Mouse (Mus musculus): ENCODE data around the gene Olfr1026. TPM values are rescaled to one million over a fixed set of nuclear protein-coding genes. Genes with fewer than 3 reads are reported as not detected.

The Olfr1026 gene
- total RNA-seq (2021) (not detected), polyA plus RNA-seq (2012; rRNA removed) (not detected in 2 replicates)
- long read RNA-seq = 0 reads

DNA sequence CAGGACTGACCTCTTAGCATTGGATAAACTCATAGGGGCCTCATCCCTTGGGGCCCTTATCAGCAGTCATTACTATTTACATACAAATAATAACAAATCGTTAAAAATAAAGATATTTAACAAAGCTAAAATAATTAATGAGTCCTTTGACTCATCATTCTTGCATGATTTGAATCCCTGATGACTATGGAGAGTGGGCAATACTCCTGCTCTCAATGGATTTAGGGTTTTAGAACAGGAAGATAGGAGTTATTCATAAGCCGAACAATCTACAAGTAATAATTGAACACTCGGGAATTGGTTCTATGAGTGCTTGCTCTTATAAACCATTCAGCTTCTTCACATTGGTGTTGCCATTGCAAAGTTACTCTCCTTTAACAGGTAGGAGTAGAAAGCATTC lies at the start of gene Olfr1026:
TSS of gene Olfr1026 (plus strand) at position 301 of the 400 bp plus-strand sequence.
- DNase-seq = no peak

GRCm38 (mm10) chr2:85885340-85885739 lies 36.0 kb upstream of the Olfr1026 start, which contains the start of gene Olfr1023:
Gene Olfr1023, plus strand, starts transcription at chr2:85885640.
- no peak for DNase-seq

DNA sequence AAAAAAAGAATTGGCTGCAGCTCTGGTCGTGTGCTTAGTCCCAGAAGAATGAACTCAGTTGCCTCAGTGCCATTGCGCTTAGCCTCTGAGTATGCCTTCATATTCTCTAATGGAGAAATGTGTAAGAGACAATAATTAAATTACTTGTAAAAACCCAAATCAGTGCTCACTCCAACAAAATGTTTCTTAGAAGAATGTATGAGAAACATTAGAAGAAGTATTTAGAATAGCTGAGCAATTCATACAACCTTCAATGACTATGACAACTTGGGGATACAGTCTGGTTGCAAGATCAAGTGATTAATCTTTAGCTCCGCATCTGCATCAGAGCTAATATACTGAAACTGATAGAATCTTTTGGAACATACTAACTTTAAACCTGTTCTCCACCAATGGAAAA lies 16.4 kb upstream of the Olfr1026 start, which contains the start of gene Olfr1024:
TSS of gene Olfr1024 (minus strand) at position 101 of the 400 bp plus-strand sequence.
- no peak for DNase-seq

DNA sequence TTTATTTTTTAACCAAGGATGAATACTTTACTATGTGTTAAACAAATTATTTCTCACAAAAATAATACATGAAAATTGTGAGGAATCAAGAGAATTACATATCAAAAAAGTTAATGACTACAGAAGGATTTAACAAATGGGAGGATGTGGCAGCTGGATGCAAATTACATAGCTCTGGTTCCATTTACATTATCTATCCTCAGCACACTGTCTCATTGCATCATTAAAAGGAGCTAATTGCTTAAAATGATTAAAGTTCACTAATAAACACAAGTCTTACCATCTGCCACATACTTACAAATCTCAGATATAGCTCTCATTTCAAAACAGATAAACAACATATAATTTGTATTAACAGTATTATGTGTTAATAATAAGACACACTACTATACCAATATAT lies 8.2 kb upstream of the Olfr1026 start:
- no peak for DNase-seq

GRCm38 (mm10) chr2:85914893-85915292 lies 6.5 kb upstream of the Olfr1026 start, which contains the start of gene Olfr1025-ps1:
Gene Olfr1025-ps1, plus strand, starts transcription at chr2:85915193.
- DNase-seq = no peak

- no peak for DNase-seq
Observed at GRCm38 (mm10) chr2:85950137-85950536, 28.8 kb downstream of the Olfr1026 start, which contains the start of gene Olfr1028. Gene Olfr1028, plus strand, starts transcription at chr2:85950437.

- no peak for DNase-seq
Observed at GRCm38 (mm10) chr2:85973595-85973994, 52.2 kb downstream of the Olfr1026 start, which contains the start of gene Olfr1029. Gene Olfr1029, plus strand, starts transcription at chr2:85973895.

Other genes starting within 250 kb of the Olfr1026 start
- gene Olfr1006, start 242.8 kb upstream of the Olfr1026 start, total RNA-seq (2021) = not detected
- not detected in 2 replicates for gene Olfr1006, start 242.8 kb upstream of the Olfr1026 start, polyA plus RNA-seq (2012; rRNA removed)
- not detected for gene Olfr1008, start 232.1 kb upstream of the Olfr1026 start, total RNA-seq (2021)
- not detected in 2 replicates for gene Olfr1008, start 232.1 kb upstream of the Olfr1026 start, polyA plus RNA-seq (2012; rRNA removed)
- under 1 TPM in 1 of 2 experiments, not detected in 1; 0.07 TPM for gene Olfr1009, start 206.1 kb upstream of the Olfr1026 start, total RNA-seq (2021)
- not detected in 2 replicates for gene Olfr1009, start 206.1 kb upstream of the Olfr1026 start, polyA plus RNA-seq (2012; rRNA removed)
- gene Olfr1012, start 158.8 kb upstream of the Olfr1026 start, total RNA-seq (2021) = not detected
- not detected in 2 replicates for gene Olfr1012, start 158.8 kb upstream of the Olfr1026 start, polyA plus RNA-seq (2012; rRNA removed)
- under 1 TPM in 1 of 2 experiments, not detected in 1; 0.21 TPM for gene Olfr1013, start 154.5 kb upstream of the Olfr1026 start, total RNA-seq (2021)
- gene Olfr1013, start 154.5 kb upstream of the Olfr1026 start, polyA plus RNA-seq (2012; rRNA removed) = not detected in 2 replicates
- gene Olfr1014, start 148.8 kb upstream of the Olfr1026 start, total RNA-seq (2021) = not detected
- gene Olfr1014, start 148.8 kb upstream of the Olfr1026 start, polyA plus RNA-seq (2012; rRNA removed) = not detected in 2 replicates
- not detected for gene Olfr1015, start 139.5 kb upstream of the Olfr1026 start, total RNA-seq (2021)
- gene Olfr1015, start 139.5 kb upstream of the Olfr1026 start, polyA plus RNA-seq (2012; rRNA removed) = not detected in 2 replicates
- gene Olfr1016, start 119.0 kb upstream of the Olfr1026 start, total RNA-seq (2021) = not detected
- not detected in 2 replicates for gene Olfr1016, start 119.0 kb upstream of the Olfr1026 start, polyA plus RNA-seq (2012; rRNA removed)
- not detected for gene Olfr1018, start 103.1 kb upstream of the Olfr1026 start, total RNA-seq (2021)
- gene Olfr1018, start 103.1 kb upstream of the Olfr1026 start, polyA plus RNA-seq (2012; rRNA removed) = not detected in 2 replicates
- not detected for gene Olfr1019, start 76.1 kb upstream of the Olfr1026 start, total RNA-seq (2021)
- not detected in 2 replicates for gene Olfr1019, start 76.1 kb upstream of the Olfr1026 start, polyA plus RNA-seq (2012; rRNA removed)
- gene Olfr1020, start 74.5 kb upstream of the Olfr1026 start, total RNA-seq (2021) = not detected
- gene Olfr1020, start 74.5 kb upstream of the Olfr1026 start, polyA plus RNA-seq (2012; rRNA removed) = not detected in 2 replicates
- not detected for gene Olfr1022, start 53.0 kb upstream of the Olfr1026 start, total RNA-seq (2021)
- not detected in 2 replicates for gene Olfr1022, start 53.0 kb upstream of the Olfr1026 start, polyA plus RNA-seq (2012; rRNA removed)
- gene Olfr1023, start 35.9 kb upstream of the Olfr1026 start, total RNA-seq (2021) = not detected
- gene Olfr1023, start 35.9 kb upstream of the Olfr1026 start, polyA plus RNA-seq (2012; rRNA removed) = not detected in 2 replicates
- gene Olfr1024, start 16.5 kb upstream of the Olfr1026 start, total RNA-seq (2021) = not detected
- gene Olfr1024, start 16.5 kb upstream of the Olfr1026 start, polyA plus RNA-seq (2012; rRNA removed) = not detected in 2 replicates
- not detected for gene Olfr1025-ps1, start 6.4 kb upstream of the Olfr1026 start, total RNA-seq (2021)
- not detected in 2 replicates for gene Olfr1025-ps1, start 6.4 kb upstream of the Olfr1026 start, polyA plus RNA-seq (2012; rRNA removed)
- not detected for gene Olfr1028, start 28.9 kb downstream of the Olfr1026 start, total RNA-seq (2021)
- gene Olfr1028, start 28.9 kb downstream of the Olfr1026 start, polyA plus RNA-seq (2012; rRNA removed) = not detected in 2 replicates
- gene Olfr1029, start 52.3 kb downstream of the Olfr1026 start, total RNA-seq (2021) = not detected
- 0.09 TPM in 1 of 2 replicates, not detected in the other for gene Olfr1029, start 52.3 kb downstream of the Olfr1026 start, polyA plus RNA-seq (2012; rRNA removed)
- under 1 TPM in 1 of 2 experiments, not detected in 1; 0.09 TPM for gene Olfr1030, start 57.7 kb downstream of the Olfr1026 start, total RNA-seq (2021)
- gene Olfr1030, start 57.7 kb downstream of the Olfr1026 start, polyA plus RNA-seq (2012; rRNA removed) = not detected in 2 replicates
- gene Olfr1031, start 68.7 kb downstream of the Olfr1026 start, total RNA-seq (2021) = not detected
- not detected in 2 replicates for gene Olfr1031, start 68.7 kb downstream of the Olfr1026 start, polyA plus RNA-seq (2012; rRNA removed)
- gene Olfr1032, start 84.0 kb downstream of the Olfr1026 start, total RNA-seq (2021) = not detected
- gene Olfr1032, start 84.0 kb downstream of the Olfr1026 start, polyA plus RNA-seq (2012; rRNA removed) = not detected in 2 replicates
- 1 to 10 TPM; 3.4 to 4.4 TPM for gene Olfr1033, start 99.1 kb downstream of the Olfr1026 start, total RNA-seq (2021)
- gene Olfr1033, start 99.1 kb downstream of the Olfr1026 start, polyA plus RNA-seq (2012; rRNA removed) = 0.19 and 0.42 TPM in 2 replicates
- under 1 TPM; 0.10 to 0.52 TPM for gene Olfr1034, start 124.3 kb downstream of the Olfr1026 start, total RNA-seq (2021)
- gene Olfr1034, start 124.3 kb downstream of the Olfr1026 start, polyA plus RNA-seq (2012; rRNA removed) = 0.07 TPM in 2 replicates
- gene Olfr1036, start 152.4 kb downstream of the Olfr1026 start, total RNA-seq (2021) = not detected
- not detected in 2 replicates for gene Olfr1036, start 152.4 kb downstream of the Olfr1026 start, polyA plus RNA-seq (2012; rRNA removed)
- not detected for gene Olfr1037, start 165.8 kb downstream of the Olfr1026 start, total RNA-seq (2021)
- gene Olfr1037, start 165.8 kb downstream of the Olfr1026 start, polyA plus RNA-seq (2012; rRNA removed) = not detected in 2 replicates
- gene Olfr1039, start 214.4 kb downstream of the Olfr1026 start, total RNA-seq (2021) = not detected
- gene Olfr1039, start 214.4 kb downstream of the Olfr1026 start, polyA plus RNA-seq (2012; rRNA removed) = not detected in 2 replicates
- gene Olfr1040, start 225.2 kb downstream of the Olfr1026 start, total RNA-seq (2021) = not detected
- not detected in 2 replicates for gene Olfr1040, start 225.2 kb downstream of the Olfr1026 start, polyA plus RNA-seq (2012; rRNA removed)
- gene Olfr1042, start 240.3 kb downstream of the Olfr1026 start, total RNA-seq (2021) = not detected
- not detected in 2 replicates for gene Olfr1042, start 240.3 kb downstream of the Olfr1026 start, polyA plus RNA-seq (2012; rRNA removed)
- not detected for gene Olfr1043, start 246.0 kb downstream of the Olfr1026 start, total RNA-seq (2021)
- gene Olfr1043, start 246.0 kb downstream of the Olfr1026 start, polyA plus RNA-seq (2012; rRNA removed) = not detected in 2 replicates

Measured in adrenal gland, adult 2 months (tissue).